Mouse (Mus musculus) G1E (cell line): ENCODE data around the gene Stap2.

Experiments
- CTCF ChIP-seq: IDR thresholded peaks from 2 replicates; pipeline ENCODE4 v1.5.1; 2012; ENCODE audit warnings: low read depth, low read length, inconsistent platforms, mixed read lengths
- GATA1 ChIP-seq: IDR thresholded peaks from 2 replicates; pipeline ENCODE4 v1.6.1; 2012; ENCODE audit warnings: borderline replicate concordance, low read length, inconsistent platforms, mixed read lengths
- POLR2AphosphoS5 ChIP-seq: IDR thresholded peaks from 2 replicates; pipeline ENCODE4 v1.6.1; 2012; ENCODE audit warnings: low read depth, low read length, inconsistent platforms; ENCODE audit not compliant: insufficient replicate concordance
- TAL1 ChIP-seq: conservative IDR thresholded peaks from 2 replicates; pipeline ENCODE4 v1.6.1; 2012; ENCODE audit warnings: low read depth, low read length, inconsistent platforms, mixed read lengths

DNA sequence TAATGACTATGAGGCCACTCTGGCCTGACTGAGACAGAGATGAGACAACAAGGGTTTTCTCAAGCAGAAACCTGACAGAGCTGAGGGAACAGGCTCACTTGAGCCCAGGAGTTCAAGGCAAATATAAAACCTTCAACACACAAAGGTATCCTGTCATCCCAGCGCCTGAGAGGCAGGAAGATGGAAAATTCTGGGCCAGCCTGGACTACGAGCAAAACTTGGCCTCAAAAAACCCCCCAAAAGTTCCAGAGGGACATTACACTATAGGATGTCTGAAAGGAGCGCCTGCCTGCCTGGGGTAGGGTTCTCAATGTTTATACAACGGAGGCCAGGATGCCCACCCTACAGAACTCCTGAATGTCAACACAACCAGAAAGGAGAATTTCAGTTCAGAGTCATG, 29.8 kb upstream of the Stap2 start:
- TF ChIP-seq CTCF = no peak
- TF ChIP-seq GATA1 = no peak
- no peak for TF ChIP-seq POLR2AphosphoS5
- TF ChIP-seq TAL1 = no peak
